Mouse (Mus musculus) cortical plate, adult 2 months (tissue): Measurements from ENCODE around the gene Efna5.

Source experiments
- CTCF ChIP-seq: fragments of 200-500 bp; IDR thresholded peaks from 2 replicates; pipeline ENCODE4 v1.5.1; 2011; ENCODE audit warnings: mild to moderate bottlenecking, control low read depth, low read length; ENCODE audit not compliant: insufficient read depth; ENCODE audit errors: extremely low read depth
- POLR2A ChIP-seq: fragments of 200-500 bp; IDR thresholded peaks from 2 replicates; pipeline ENCODE4 v1.6.1; 2011; ENCODE audit warnings: mild to moderate bottlenecking, low read length, control low read depth; ENCODE audit not compliant: insufficient read depth; ENCODE audit errors: extremely low read depth

DNA sequence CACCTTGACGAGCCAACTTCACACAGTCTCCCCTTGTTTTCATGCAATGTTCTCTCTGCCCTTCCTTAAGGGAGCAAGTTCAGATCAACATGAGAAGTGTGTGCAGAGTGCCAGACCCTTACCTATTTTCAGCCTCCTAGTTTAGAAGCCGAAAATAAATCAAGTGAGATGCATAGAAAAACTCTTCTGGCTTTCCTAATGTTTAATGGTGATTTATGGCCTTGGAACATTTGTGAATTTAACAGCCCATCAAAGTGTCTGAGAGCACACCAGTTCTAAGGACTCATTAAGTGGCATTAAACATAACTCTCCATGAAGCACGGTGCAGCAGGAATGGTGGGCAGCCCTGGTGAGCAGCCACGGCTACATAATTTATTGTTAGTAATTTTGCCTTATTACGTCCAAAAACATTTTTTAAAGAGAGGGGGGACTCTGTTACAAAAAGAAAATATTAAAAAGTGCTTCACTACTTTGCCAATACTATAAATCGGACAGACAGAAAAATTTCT, 44.5 kb downstream of the Efna5 start:
- TF ChIP-seq CTCF (no peak), POLR2A (no peak)
